ENCODE assay signal across 22 mouse cellular contexts in genomic region chr3:55008965-55009741, GRCm38 (mm10). TPM values are rescaled to one million over a fixed set of nuclear protein-coding genes. Genes with fewer than 3 reads are reported as not detected.
A peak's percentile ranks its signal among the peaks of the same experiment; 100 is the strongest.
DNase-seq lines count a peak whose midpoint lies in the region; ATAC-seq lines count a peak whose summit lies in the region.
"Had no signal": no experiment of that assay in that cellular context is flagged by ENCODE, and none has a peak within 500 bp of the region (broad histone marks: within the 10 kb centered on the region; RNA-seq: fewer than 3 reads in every experiment).

No protein-coding gene starts in this region.

- H3K4me3 ChIP-seq in forebrain, embryonic 12.5 days (replicated peaks): no peak overlapping the region
- H3K4me3 ChIP-seq in forebrain, embryonic 13.5 days: no peak overlapping the region
- no peak overlapping the region for H3K4me3 ChIP-seq in midbrain, embryonic 13.5 days (replicated peaks)
- no peak overlapping the region for H3K4me3 ChIP-seq in midbrain, embryonic 10.5 days
- H3K4me3 ChIP-seq in midbrain, embryonic 15.5 days: no peak overlapping the region
- H3K4me3 ChIP-seq in midbrain, embryonic 11.5 days (ENCODE audit: low read depth, low read length): no peak overlapping the region
- H3K4me3 ChIP-seq in midbrain, embryonic 16.5 days (ENCODE audit: low read depth, low read length): no peak overlapping the region
- H3K4me3 ChIP-seq: embryonic facial prominence, embryonic 10.5 days; embryonic facial prominence, embryonic 12.5 days had no signal

- H3K27me3 ChIP-seq in forebrain, embryonic 12.5 days: peaks cover 29% of the 10 kb centered on the region
- peaks cover 24% of the 10 kb centered on the region for H3K27me3 ChIP-seq in forebrain, embryonic 13.5 days
- peaks cover 5% of the 10 kb centered on the region; the same call in 1 of the 2 replicates for H3K27me3 ChIP-seq in midbrain, embryonic 13.5 days
- no peaks in the 10 kb centered on the region for H3K27me3 ChIP-seq in midbrain, embryonic 10.5 days (ENCODE audit: low read depth, poor library complexity, severe bottlenecking)
- no peaks in the 10 kb centered on the region for H3K27me3 ChIP-seq in midbrain, embryonic 15.5 days (replicated peaks)
- no peaks in the 10 kb centered on the region for H3K27me3 ChIP-seq in midbrain, embryonic 11.5 days (ENCODE audit: control insufficient read depth, insufficient read depth, low read length)
- no peaks in the 10 kb centered on the region for H3K27me3 ChIP-seq in midbrain, embryonic 16.5 days (ENCODE audit: control insufficient read depth, insufficient read depth, low read depth, low read length)
- H3K27me3 ChIP-seq: embryonic facial prominence, embryonic 12.5 days had no signal

- 34% methylated on average over 6 of the region's 6 CpGs for WGBS in forebrain, embryonic 12.5 days
- 32% methylated on average over 6 of the region's 6 CpGs for WGBS in forebrain, embryonic 13.5 days
- WGBS in midbrain, embryonic 13.5 days: 37% methylated on average over 6 of the region's 6 CpGs
- 79% methylated on average over 6 of the region's 6 CpGs for WGBS in midbrain, embryonic 10.5 days
- WGBS in midbrain, embryonic 15.5 days: 31% methylated on average over 6 of the region's 6 CpGs
- WGBS in midbrain, embryonic 11.5 days: 66% methylated on average over 6 of the region's 6 CpGs
- WGBS in midbrain, embryonic 16.5 days: 31% methylated on average over 6 of the region's 6 CpGs

- no peak overlapping the region for H3K9ac ChIP-seq in forebrain, embryonic 12.5 days
- no peak overlapping the region for H3K9ac ChIP-seq in forebrain, embryonic 13.5 days
- H3K9ac ChIP-seq in midbrain, embryonic 13.5 days (replicated peaks): no peak overlapping the region
- no peak overlapping the region for H3K9ac ChIP-seq in midbrain, embryonic 15.5 days
- H3K9ac ChIP-seq in midbrain, embryonic 11.5 days (ENCODE audit: low read length): no peak overlapping the region
- H3K9ac ChIP-seq in midbrain, embryonic 16.5 days (ENCODE audit: low read depth, low read length): no peak overlapping the region
- H3K9ac ChIP-seq: embryonic facial prominence, embryonic 12.5 days; forebrain, postnatal 0 days had no signal

- H3K4me1 ChIP-seq in forebrain, embryonic 12.5 days: 0 out of 2 replicates have a peak, but pooled peaks cover 5% of the 10 kb centered on the region
- 0 out of 2 replicates have a peak, but pooled peaks cover 5% of the 10 kb centered on the region for H3K4me1 ChIP-seq in forebrain, embryonic 13.5 days
- H3K4me1 ChIP-seq in midbrain, embryonic 13.5 days (replicated peaks): peaks cover 7% of the 10 kb centered on the region; the same call in 1 of the 2 replicates
- peaks cover 6% of the 10 kb centered on the region; the same call in 1 of the 2 replicates for H3K4me1 ChIP-seq in midbrain, embryonic 10.5 days
- H3K4me1 ChIP-seq in midbrain, embryonic 15.5 days: no peaks in the 10 kb centered on the region
- no peaks in the 10 kb centered on the region; the same call in 1 of the 2 replicates for H3K4me1 ChIP-seq in midbrain, embryonic 11.5 days (ENCODE audit: control insufficient read depth, insufficient read depth, low read length)
- no peaks in the 10 kb centered on the region for H3K4me1 ChIP-seq in midbrain, embryonic 16.5 days (ENCODE audit: control insufficient read depth, insufficient read depth, low read length)
- H3K4me1 ChIP-seq: embryonic facial prominence, embryonic 12.5 days had no signal

- DNase-seq in midbrain, embryonic 10.5 days (ENCODE audit: low spot score): no peak
- DNase-seq in midbrain, embryonic 11.5 days (ENCODE audit: low spot score, missing footprints): no peak
- no peak for DNase-seq in adrenal gland, adult (ENCODE audit: inconsistent age in 2 of 2, low spot score in 1 of 2)
- DNase-seq: adrenal gland, adult 8-10 months; adrenal gland, postnatal 14 days; adrenal gland, postnatal 36 days; cerebellum, adult 11 months; cerebellum, adult 18-20 months; cerebellum, adult 8-10 months; cerebellum, adult 9-11 months; cerebellum, postnatal 14 days; cerebellum, postnatal 36 days; forebrain, postnatal 0 days had no signal

- ATAC-seq in forebrain, embryonic 12.5 days (ENCODE audit: low FRiP score): 0 out of 2 replicates have a peak, but pooled peaks have one; percentile 46
- ATAC-seq in forebrain, embryonic 13.5 days: no peak
- ATAC-seq in midbrain, embryonic 13.5 days: peak; percentile 66; the same call in 1 of the 2 replicates
- ATAC-seq in midbrain, embryonic 15.5 days (replicated peaks): peak; percentile 39; the same call in 1 of the 2 replicates
- no peak for ATAC-seq in midbrain, embryonic 11.5 days (ENCODE audit: low FRiP score)
- peak; percentile 54; the same call in 1 of the 2 replicates for ATAC-seq in midbrain, embryonic 16.5 days
- ATAC-seq: forebrain, embryonic 14.5 days; forebrain, postnatal 0 days had no signal

- H3K36me3 ChIP-seq in forebrain, embryonic 12.5 days (replicated peaks): no peaks in the 10 kb centered on the region
- no peaks in the 10 kb centered on the region for H3K36me3 ChIP-seq in forebrain, embryonic 13.5 days (ENCODE audit: poor library complexity, severe bottlenecking)
- H3K36me3 ChIP-seq in midbrain, embryonic 13.5 days: no peaks in the 10 kb centered on the region
- H3K36me3 ChIP-seq in midbrain, embryonic 10.5 days: no peaks in the 10 kb centered on the region
- no peaks in the 10 kb centered on the region for H3K36me3 ChIP-seq in midbrain, embryonic 15.5 days (replicated peaks)
- H3K36me3 ChIP-seq in midbrain, embryonic 11.5 days (ENCODE audit: control insufficient read depth, insufficient read depth, low read length): no peaks in the 10 kb centered on the region
- H3K36me3 ChIP-seq in midbrain, embryonic 16.5 days (ENCODE audit: control insufficient read depth, insufficient read depth, low read length): no peaks in the 10 kb centered on the region
- H3K36me3 ChIP-seq: embryonic facial prominence, embryonic 10.5 days; embryonic facial prominence, embryonic 12.5 days had no signal

- no peak overlapping the region for H3K4me2 ChIP-seq in forebrain, embryonic 12.5 days
- no peak overlapping the region for H3K4me2 ChIP-seq in forebrain, embryonic 13.5 days
- no peak overlapping the region for H3K4me2 ChIP-seq in midbrain, embryonic 13.5 days (replicated peaks)
- H3K4me2 ChIP-seq in midbrain, embryonic 15.5 days: no peak overlapping the region
- H3K4me2 ChIP-seq in midbrain, embryonic 11.5 days: no peak overlapping the region
- no peak overlapping the region for H3K4me2 ChIP-seq in midbrain, embryonic 16.5 days (ENCODE audit: low read length)
- H3K4me2 ChIP-seq: embryonic facial prominence, embryonic 12.5 days had no signal

- H3K27ac ChIP-seq in forebrain, embryonic 12.5 days: no peak overlapping the region
- no peak overlapping the region for H3K27ac ChIP-seq in forebrain, embryonic 13.5 days
- no peak overlapping the region for H3K27ac ChIP-seq in midbrain, embryonic 13.5 days
- no peak overlapping the region for H3K27ac ChIP-seq in midbrain, embryonic 10.5 days (replicated peaks)
- H3K27ac ChIP-seq in midbrain, embryonic 15.5 days: no peak overlapping the region
- no peak overlapping the region for H3K27ac ChIP-seq in midbrain, embryonic 11.5 days (ENCODE audit: low read depth, low read length)
- H3K27ac ChIP-seq in midbrain, embryonic 16.5 days (ENCODE audit: low read length): no peak overlapping the region
- H3K27ac ChIP-seq: embryonic facial prominence, embryonic 10.5 days; embryonic facial prominence, embryonic 12.5 days had no signal

- H3K9me3 ChIP-seq in forebrain, embryonic 12.5 days: no peaks in the 10 kb centered on the region
- no peaks in the 10 kb centered on the region for H3K9me3 ChIP-seq in forebrain, embryonic 13.5 days (replicated peaks)
- no peaks in the 10 kb centered on the region for H3K9me3 ChIP-seq in midbrain, embryonic 13.5 days
- H3K9me3 ChIP-seq in midbrain, embryonic 10.5 days (replicated peaks): no peaks in the 10 kb centered on the region
- no peaks in the 10 kb centered on the region for H3K9me3 ChIP-seq in midbrain, embryonic 15.5 days
- H3K9me3 ChIP-seq in midbrain, embryonic 11.5 days (ENCODE audit: control insufficient read depth, low read length): no peaks in the 10 kb centered on the region
- no peaks in the 10 kb centered on the region for H3K9me3 ChIP-seq in midbrain, embryonic 16.5 days (replicated peaks; ENCODE audit: control insufficient read depth, low read length, poor library complexity, severe bottlenecking)
- H3K9me3 ChIP-seq: embryonic facial prominence, embryonic 10.5 days; embryonic facial prominence, embryonic 12.5 days had no signal

RNA-seq across cellular contexts. Expression of gene Ccna1, which starts 46.1 kb away (rescaled TPM):
- polyA plus RNA-seq in forebrain, embryonic 12.5 days (2016; fragmentation: Nextera tagmentation; extraction: Ambion mirVana): 3.2 and 6.0 TPM in 2 replicates
- polyA plus RNA-seq in forebrain, embryonic 13.5 days (2015; fragmentation: Nextera tagmentation; extraction: Ambion mirVana): 2.7 and 4.9 TPM in 2 replicates
- 1.4 and 2.0 TPM in 2 replicates for polyA plus RNA-seq in midbrain, embryonic 13.5 days (2015; fragmentation: Nextera tagmentation; extraction: Ambion mirVana)
- polyA plus RNA-seq in midbrain, embryonic 10.5 days (2016; fragmentation: Nextera tagmentation; extraction: Ambion mirVana): 1.7 and 3.1 TPM in 2 replicates
- 2.5 TPM in 2 replicates for polyA plus RNA-seq in midbrain, embryonic 15.5 days (2015; fragmentation: Nextera tagmentation; extraction: Ambion mirVana)
- 2.3 and 2.6 TPM in 2 replicates for polyA plus RNA-seq in midbrain, embryonic 11.5 days (2014; fragmentation: Nextera tagmentation; extraction: Ambion mirVana)
- polyA plus RNA-seq in midbrain, embryonic 16.5 days (2015; fragmentation: Nextera tagmentation; extraction: Ambion mirVana): 1.8 and 2.2 TPM in 2 replicates
- polyA plus RNA-seq: C2C12 had no signal

Comparison
In these comparisons a context has a peak if more than half of its experiments do, and no peak if none do; other contexts are left out.
1. ATAC-seq: peak in forebrain, embryonic 12.5 days (single experiment), midbrain, embryonic 13.5 days (single experiment), midbrain, embryonic 15.5 days (single experiment) and midbrain, embryonic 16.5 days (single experiment); none in forebrain, embryonic 13.5 days (single experiment) and midbrain, embryonic 11.5 days (single experiment).